Mouse (Mus musculus) cerebellum, postnatal 14 days (tissue): ENCODE data around the gene Mri1.

Source experiments
- DNase-seq, 2 experiments: peaks; one replicate each; pipeline ENCODE4 v3.0.0; 2021; ENCODE audit warnings: mixed read lengths in 2 of 2

Gene Mri1

DNA sequence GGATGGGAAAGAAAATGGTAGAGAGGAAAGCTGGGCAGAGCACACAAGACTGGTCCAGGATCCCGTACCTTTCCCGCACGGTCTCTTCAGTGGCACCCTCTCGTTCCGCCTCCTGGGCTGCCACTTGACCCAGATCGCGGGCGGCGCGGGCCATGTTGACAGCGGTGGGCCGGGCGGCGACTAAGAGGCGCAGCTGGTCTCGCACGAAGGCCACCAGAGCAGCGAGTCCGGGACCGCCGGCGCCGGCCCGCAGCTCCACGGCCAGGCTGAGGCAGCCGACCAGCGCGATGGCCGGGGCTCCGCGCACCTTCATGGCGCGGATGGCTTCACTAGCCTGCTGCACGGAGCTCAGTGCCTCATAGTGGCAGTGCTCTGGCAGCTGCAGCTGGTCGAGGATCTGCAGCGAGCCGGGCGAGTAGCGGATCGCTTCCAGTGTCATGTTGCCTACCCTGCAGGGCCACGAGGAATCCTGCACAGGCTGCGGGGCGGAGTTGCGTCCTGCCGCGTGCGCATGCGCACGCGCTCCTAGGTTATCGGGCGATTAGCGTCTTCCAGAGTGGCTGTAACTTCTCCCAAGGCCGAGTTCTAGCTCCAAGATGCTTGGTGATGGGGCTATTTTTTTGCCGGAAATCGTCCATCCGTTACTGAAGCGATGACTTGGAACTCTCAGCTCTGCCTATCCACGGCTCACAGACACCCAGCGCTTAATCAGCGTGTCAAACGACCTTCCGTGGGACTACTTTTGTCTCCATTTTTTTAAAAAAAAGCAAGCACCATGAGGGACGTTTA is at the start of gene Mri1:
TSS of gene Mri1 (minus strand) at position 505 of the 789 bp plus-strand sequence.
- DNase-seq, result peak; percentile 88 to 89

DNA sequence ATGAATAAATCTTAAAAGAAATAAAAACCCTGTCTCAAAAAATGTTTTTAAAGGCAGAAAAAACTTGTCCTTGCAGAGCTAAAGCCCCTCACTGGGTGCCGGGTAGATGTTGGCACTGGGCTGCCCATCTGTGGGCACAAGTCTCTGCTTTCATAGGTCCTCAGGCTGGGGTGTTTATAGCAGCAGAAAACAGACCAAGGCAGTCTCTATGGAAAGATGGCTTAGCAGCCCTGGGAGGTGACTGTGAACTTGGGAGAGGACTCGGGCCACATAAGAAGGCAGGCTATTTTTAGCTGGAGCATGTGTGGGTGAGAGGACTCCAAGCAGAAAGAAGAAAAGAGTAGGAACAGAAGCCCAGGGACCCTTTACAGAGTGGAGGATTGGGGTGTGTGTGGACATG is 46.8 kb upstream of the Mri1 start:
- DNase-seq, result no peak

- DNase-seq, result no peak
Measured at GRCm38 (mm10) chr8:84297029-84297785, 40.1 kb upstream of the Mri1 start.

DNA sequence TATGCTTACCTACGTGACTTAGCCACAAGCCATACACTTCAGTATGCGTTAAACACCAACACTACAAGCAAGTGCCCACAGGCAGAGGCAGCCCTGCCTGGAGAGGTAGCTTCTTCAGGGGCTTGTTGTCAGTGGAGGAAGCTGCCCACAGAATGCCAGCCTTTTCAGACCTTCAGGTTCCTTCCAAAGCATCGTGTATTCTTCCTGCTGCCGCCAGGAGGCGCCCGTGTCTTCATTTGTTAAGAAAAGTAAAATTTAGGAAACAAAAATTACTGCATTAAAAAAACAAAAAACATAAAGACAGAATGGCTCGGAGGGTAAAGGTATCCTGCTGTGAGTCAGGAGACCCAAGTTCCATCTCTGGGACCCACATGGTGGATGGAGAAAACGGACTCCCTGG is 34.6 kb upstream of the Mri1 start:
- DNase-seq, result peak; percentile 86 to 87

DNA sequence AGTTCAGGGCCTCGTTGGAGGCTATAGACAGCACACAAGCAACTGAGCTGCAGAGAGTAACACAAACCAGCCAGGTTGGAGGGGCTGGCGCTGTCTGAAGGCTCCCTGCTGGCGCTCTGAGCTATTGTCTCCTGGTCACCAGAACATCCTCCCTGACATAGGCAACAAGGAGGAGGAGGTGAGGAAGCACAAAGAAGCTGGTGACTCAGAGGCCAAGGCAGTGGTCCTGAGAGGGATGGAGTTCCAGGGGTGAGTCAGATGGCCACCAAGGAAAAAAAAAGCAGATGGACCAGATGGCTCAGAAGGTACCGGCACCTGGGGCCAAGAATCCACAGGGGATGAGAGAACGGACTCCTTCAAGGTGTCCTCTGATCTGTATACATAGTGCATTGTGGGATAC is 34.0 kb upstream of the Mri1 start:
- peak; percentile 82 to 86 for DNase-seq

- peak; percentile 69 to 79 for DNase-seq
Measured at GRCm38 (mm10) chr8:84288892-84289291, 31.8 kb upstream of the Mri1 start.

DNA sequence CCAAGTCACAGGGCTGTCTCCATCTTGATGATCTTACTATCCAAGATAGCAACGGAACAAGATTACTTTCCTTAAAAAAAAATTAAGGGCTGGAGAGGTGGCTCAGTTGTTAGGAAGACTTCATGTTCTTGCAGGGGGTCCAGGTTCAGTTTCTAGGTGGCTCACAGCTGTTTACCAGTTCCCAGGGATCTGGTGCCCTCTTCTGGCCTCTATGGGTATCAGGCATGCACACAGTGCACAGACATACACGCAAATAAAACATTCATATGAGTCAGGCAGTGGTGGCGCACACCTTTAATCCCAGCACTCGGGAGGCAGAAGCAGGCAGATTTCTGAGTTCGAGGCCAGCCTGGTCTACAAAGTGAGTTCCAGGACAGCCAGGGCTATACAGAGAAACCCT is 28.5 kb upstream of the Mri1 start:
- peak; percentile 47 to 67 for DNase-seq

- no peak for DNase-seq
Measured at GRCm38 (mm10) chr8:84284608-84285063, 27.5 kb upstream of the Mri1 start.

DNA sequence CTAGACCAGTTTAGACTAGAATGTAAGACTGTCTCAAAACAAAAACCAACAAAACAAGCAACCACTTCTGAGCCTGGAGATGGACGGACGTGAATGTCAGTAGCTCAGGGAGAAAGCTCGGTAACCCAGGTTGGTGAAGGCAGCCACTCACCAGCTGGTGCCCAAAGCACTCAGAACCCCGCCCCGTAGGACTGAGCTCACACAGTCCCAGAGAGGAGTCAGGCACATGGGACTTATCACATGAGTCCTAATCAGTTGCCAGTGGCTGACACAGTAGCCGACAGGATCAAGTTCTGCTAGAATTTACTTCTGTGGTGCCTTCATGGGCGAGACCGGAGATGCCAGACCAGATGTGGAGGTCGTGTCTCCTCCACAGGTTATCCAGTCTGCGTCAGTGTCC is 23.7 kb upstream of the Mri1 start:
- no peak for DNase-seq

DNA sequence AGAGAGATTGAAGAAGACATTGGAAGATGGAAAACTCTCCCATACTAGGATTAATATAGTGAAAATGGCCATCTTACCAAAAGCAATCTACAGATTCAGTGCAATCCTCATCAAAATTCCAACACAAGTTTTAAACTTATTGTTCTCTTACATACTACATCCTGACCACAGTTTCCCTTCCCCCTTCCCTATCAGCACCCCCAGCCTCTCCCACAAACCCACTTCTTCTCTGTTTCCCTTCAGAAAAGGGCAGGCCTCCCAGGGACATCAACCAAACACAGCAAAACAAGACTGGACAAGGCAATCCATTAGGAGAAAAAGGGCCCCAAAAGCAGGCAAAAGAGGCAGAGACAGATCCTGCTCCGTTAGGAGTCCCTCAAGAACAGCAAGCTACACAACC is 19.3 kb upstream of the Mri1 start:
- DNase-seq, result no peak

DNA sequence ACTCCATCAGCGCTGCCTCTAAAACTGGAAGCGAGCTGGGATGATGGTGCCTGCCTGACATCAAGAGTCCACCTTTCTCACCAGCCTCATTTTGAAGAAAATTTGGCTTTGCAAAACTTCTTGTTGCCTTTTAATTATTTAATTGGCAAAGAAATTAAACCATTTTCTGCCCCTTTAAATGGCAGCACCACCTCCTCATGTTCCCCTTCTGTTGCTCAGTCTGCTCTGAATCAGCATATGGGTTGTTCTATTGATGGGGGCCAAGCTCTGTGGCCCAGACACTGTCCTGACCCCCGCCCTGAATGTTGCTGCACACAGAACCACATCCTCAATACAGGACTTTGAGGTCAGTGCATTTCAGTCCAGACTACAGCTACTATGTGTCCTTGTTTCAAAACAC is 16.8 kb upstream of the Mri1 start:
- no peak for DNase-seq

DNA sequence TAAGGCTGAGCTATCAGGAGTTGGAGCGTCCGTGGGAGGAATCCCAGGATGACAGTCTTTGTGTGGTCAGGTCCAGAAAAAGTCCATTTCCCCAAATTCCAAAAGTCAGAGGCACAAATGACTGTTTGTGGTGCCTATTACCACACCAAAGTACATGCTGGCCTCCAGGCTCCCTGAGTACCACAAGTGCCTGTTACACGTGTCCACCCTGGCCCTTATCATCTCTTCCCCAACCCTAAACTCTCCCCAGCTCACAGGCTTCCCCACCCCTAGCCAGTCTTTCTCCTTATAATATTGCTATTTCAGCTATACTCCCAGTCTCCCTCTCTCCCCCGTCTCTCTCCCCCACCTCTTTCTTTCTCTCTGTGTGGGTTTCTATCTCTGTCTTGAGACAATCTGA is 15.2 kb upstream of the Mri1 start:
- no peak for DNase-seq

GRCm38 (mm10) chr8:84269950-84270773 is 13.0 kb upstream of the Mri1 start, which contains the start of gene Ccdc130:
Ccdc130 (minus strand) TSS chr8:84270380.
- DNase-seq, result peak; percentile 100

DNA sequence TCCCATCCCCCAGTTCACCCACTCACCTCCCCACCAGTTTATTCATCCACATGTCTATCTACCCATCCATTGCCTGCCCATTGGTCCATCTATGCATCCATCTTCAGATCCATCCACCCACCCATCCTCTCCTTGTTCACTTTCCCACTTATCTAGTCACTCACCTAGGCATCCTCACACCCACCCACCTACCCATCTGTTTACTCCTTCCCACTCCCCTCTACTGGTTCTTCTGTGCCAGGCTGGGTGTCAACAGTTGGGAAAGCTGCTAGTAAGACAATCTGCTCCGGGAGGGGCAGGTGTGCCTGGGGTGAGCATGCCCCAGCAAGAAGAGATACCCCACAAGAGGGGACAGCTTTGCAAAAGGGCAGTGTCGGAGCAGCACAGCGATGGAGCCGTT is 4.0 kb upstream of the Mri1 start:
- no peak for DNase-seq

- DNase-seq, result no peak
Measured at GRCm38 (mm10) chr8:84256458-84256821, 686 bp downstream of the Mri1 start.

- DNase-seq, result no peak
Measured at GRCm38 (mm10) chr8:84255858-84256257, 1.3 kb downstream of the Mri1 start.

- peak; percentile 85 to 87 for DNase-seq
Measured at GRCm38 (mm10) chr8:84249257-84250170, 7.6 kb downstream of the Mri1 start, which contains the start of gene D8Ertd738e. D8Ertd738e (minus strand) TSS chr8:84249719.

- DNase-seq, result peak; percentile 53 to 56
Measured at GRCm38 (mm10) chr8:84241821-84242220, 15.3 kb downstream of the Mri1 start.

DNA sequence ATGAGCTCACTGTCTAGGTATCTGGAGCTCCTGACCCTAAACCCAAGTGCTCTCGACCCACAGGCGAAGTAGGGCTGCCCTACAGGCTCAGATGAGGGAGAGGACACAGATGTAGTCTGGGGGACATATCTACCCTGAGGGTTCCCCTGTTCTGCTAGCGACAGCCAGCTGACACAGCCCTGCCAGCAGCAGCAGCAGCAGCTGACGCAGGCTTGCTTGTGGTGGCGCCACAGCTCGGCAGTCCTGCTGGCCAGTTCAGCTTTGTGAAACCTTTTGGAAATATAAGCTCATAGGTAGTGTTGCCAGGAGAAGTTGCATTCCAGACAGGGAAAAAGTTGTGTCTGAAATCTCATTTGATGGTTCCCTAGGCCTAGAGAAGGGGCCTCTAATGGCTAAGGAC is 16.0 kb downstream of the Mri1 start:
- no peak for DNase-seq

GRCm38 (mm10) chr8:84237542-84238229 is 19.4 kb downstream of the Mri1 start:
- peak in 1 of 2 experiments; percentile 14 for DNase-seq

DNA sequence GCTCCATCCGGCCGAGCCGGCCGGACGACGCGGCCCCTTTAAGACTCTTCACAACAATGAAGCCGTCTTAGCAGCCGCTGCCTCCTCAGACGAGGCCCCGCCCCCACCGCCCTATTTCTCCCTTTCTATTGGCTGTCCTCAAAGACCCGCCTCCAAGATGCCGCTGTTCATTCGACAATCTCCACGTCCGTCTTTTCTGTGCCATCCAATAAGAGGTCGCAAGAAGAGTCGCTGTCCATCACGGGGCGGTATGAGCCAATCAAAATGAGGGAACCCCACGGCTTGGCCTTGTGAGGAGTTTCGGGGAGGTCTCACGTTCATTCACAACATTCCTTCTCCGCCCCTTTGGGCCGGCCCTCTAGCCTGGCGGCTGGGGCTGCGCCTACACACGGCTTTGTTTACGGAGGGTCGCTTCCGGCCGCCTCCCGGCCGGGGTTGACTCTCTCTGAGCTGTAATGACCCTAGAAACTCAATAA is 20.1 kb downstream of the Mri1 start, which contains the start of gene Zswim4:
TSS of gene Zswim4 (minus strand) at position 58 of the 476 bp plus-strand sequence.
- DNase-seq, result peak; percentile 99
